ENCODE assay signal across 8 mouse cellular contexts in the genomic region with DNA sequence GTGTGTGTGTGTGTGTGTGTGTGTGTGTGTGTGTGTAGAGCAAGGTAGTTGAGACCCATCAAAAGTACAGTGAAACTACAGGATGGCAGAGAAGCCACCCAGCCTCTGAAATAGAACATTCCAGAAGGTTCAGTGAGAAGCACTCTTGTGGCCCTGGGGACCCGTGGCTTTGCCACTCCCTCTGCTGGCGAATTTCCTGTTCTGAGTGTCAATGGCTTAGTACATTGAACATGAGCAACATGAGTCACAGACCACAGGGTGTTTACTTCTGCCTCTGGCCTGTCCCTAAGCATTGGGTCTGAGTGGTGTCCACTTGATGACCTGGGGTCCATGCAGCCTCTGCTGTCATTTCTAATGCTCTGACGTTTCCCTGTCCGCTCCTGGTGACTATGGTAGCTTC. TPM values are rescaled to one million over a fixed set of nuclear protein-coding genes. Genes with fewer than 3 reads are reported as not detected.
DNase-seq lines count a peak whose midpoint lies in the region; ATAC-seq and TF ChIP-seq lines count a peak whose summit lies in the region.

No protein-coding gene starts in this region.

- H3K27ac ChIP-seq in kidney, adult 2 months (ENCODE audit: insufficient read depth, low read depth, low read length): no peak overlapping the region
- H3K27ac ChIP-seq in kidney, embryonic 15.5 days: no peak overlapping the region
- peak overlapping the region; percentile 90 for H3K27ac ChIP-seq in forebrain, embryonic 13.5 days
- H3K27ac ChIP-seq in small intestine, adult 2 months (ENCODE audit: insufficient read depth, low read depth, low read length): 0 out of 2 replicates have a peak overlapping the region, but pooled peaks have one; percentile 14

- no peak overlapping the region for H3K4me3 ChIP-seq in kidney, adult 2 months (ENCODE audit: insufficient read depth, low read depth, low read length)
- no peak overlapping the region for H3K4me3 ChIP-seq in kidney, embryonic 15.5 days (replicated peaks)
- H3K4me3 ChIP-seq in forebrain, embryonic 13.5 days: no peak overlapping the region
- H3K4me3 ChIP-seq in small intestine, adult 2 months (ENCODE audit: low read depth, low read length): no peak overlapping the region

- no peaks in the 10 kb centered on the region; the same call in 1 of the 2 replicates for H3K4me1 ChIP-seq in kidney, adult 2 months (ENCODE audit: control insufficient read depth, insufficient read depth, low read length)
- H3K4me1 ChIP-seq in kidney, embryonic 15.5 days: peaks cover 22% of the 10 kb centered on the region
- peaks cover 51% of the 10 kb centered on the region for H3K4me1 ChIP-seq in forebrain, embryonic 13.5 days
- H3K4me1 ChIP-seq in small intestine, adult 2 months (ENCODE audit: control insufficient read depth, insufficient read depth, insufficient read length, low read length): peaks cover 8% of the 10 kb centered on the region; the same call in 1 of the 2 replicates

- no peaks in the 10 kb centered on the region for H3K36me3 ChIP-seq in kidney, adult 2 months (ENCODE audit: control insufficient read depth, insufficient read depth, low read length)
- no peaks in the 10 kb centered on the region for H3K36me3 ChIP-seq in kidney, embryonic 15.5 days
- H3K36me3 ChIP-seq in forebrain, embryonic 13.5 days (ENCODE audit: poor library complexity, severe bottlenecking): no peaks in the 10 kb centered on the region
- no peaks in the 10 kb centered on the region for H3K36me3 ChIP-seq in small intestine, adult 2 months (ENCODE audit: control insufficient read depth, insufficient read depth, low read length)

- no peak for TF ChIP-seq POLR2A in kidney, adult 2 months (IDR thresholded peaks at IDR 0.05; ENCODE audit: low read depth, low read length)
- TF ChIP-seq POLR2A in small intestine, adult 2 months (IDR thresholded peaks at IDR 0.05; ENCODE audit: low read depth, low read length): no peak

- TF ChIP-seq CTCF in kidney, adult 2 months (conservative IDR thresholded peaks at IDR 0.05; ENCODE audit: insufficient read depth, insufficient read length, low read depth, low read length): peak; percentile 48
- peak; percentile 62; the same call in 1 of the 2 replicates for TF ChIP-seq CTCF in small intestine, adult 2 months (IDR thresholded peaks at IDR 0.05; ENCODE audit: extremely low read depth, insufficient read length, insufficient replicate concordance, low read depth, low read length)

- WGBS in kidney, adult 2 months: 50% methylated on average over 4 of the region's 4 CpGs
- WGBS in kidney, embryonic 15.5 days: 74% methylated on average over 4 of the region's 4 CpGs
- 85% methylated on average over 4 of the region's 4 CpGs for WGBS in forebrain, embryonic 13.5 days
- 44% methylated on average over 4 of the region's 4 CpGs for WGBS in small intestine, adult 2 months

- no peak for ATAC-seq in kidney, embryonic 15.5 days (replicated peaks; ENCODE audit: low FRiP score)
- no peak for ATAC-seq in forebrain, embryonic 13.5 days

- peak; percentile 61 for DNase-seq in kidney, adult 2 months
- peak; percentile 40 for DNase-seq in MN1 (ENCODE audit: low spot score)
- DNase-seq in kidney, postnatal 10 days: peak; percentile 65
- DNase-seq in c-Kit-positive CD71-positive TER-119-positive erythroid progenitor cells, embryonic 14.5 days (ENCODE audit: low spot score): no peak
- DNase-seq in right cerebral cortex, postnatal 4 days: no peak

- no peaks in the 10 kb centered on the region for H3K27me3 ChIP-seq in kidney, adult 2 months (replicated peaks; ENCODE audit: control insufficient read depth, insufficient read depth, low read length)
- no peaks in the 10 kb centered on the region for H3K27me3 ChIP-seq in kidney, embryonic 15.5 days
- H3K27me3 ChIP-seq in forebrain, embryonic 13.5 days: 0 out of 2 replicates have a peak, but pooled peaks cover 6% of the 10 kb centered on the region
- H3K27me3 ChIP-seq in small intestine, adult 2 months (ENCODE audit: control insufficient read depth, insufficient read depth, low read length): no peaks in the 10 kb centered on the region

- H3K4me2 ChIP-seq in kidney, embryonic 15.5 days: no peak overlapping the region
- peak overlapping the region; percentile 45; the same call in 1 of the 2 replicates for H3K4me2 ChIP-seq in forebrain, embryonic 13.5 days

- no peak overlapping the region for H3K9ac ChIP-seq in kidney, embryonic 15.5 days
- H3K9ac ChIP-seq in forebrain, embryonic 13.5 days: no peak overlapping the region

- no peaks in the 10 kb centered on the region for H3K9me3 ChIP-seq in kidney, embryonic 15.5 days (replicated peaks)
- H3K9me3 ChIP-seq in forebrain, embryonic 13.5 days (replicated peaks): no peaks in the 10 kb centered on the region

RNA-seq across cellular contexts. Expression of gene Ece1, which starts 28.6 kb away (rescaled TPM):
- polyA plus RNA-seq in kidney, adult 2 months (2012; rRNA removed): 30.7 and 33.7 TPM in 2 replicates
- 53.7 and 58.5 TPM in 2 replicates for polyA plus RNA-seq in kidney, embryonic 15.5 days (2015; fragmentation: Nextera tagmentation; extraction: Ambion mirVana)
- polyA plus RNA-seq in forebrain, embryonic 13.5 days (2015; fragmentation: Nextera tagmentation; extraction: Ambion mirVana): 10.8 and 12.9 TPM in 2 replicates
- polyA plus RNA-seq in small intestine, adult 2 months (2012; rRNA removed): 27.9 and 37.7 TPM in 2 replicates

Comparison
In these comparisons a context has a peak if more than half of its experiments do, and no peak if none do; other contexts are left out.
1. DNase-seq: peak in kidney, adult 2 months (single experiment), MN1 (single experiment) and kidney, postnatal 10 days (single experiment); none in c-Kit-positive CD71-positive TER-119-positive erythroid progenitor cells, embryonic 14.5 days (single experiment) and right cerebral cortex, postnatal 4 days (single experiment).
2. H3K27ac ChIP-seq: peak in forebrain, embryonic 13.5 days (single experiment) and small intestine, adult 2 months (single experiment); none in kidney, adult 2 months (single experiment) and kidney, embryonic 15.5 days (single experiment).